Mouse (Mus musculus): ENCODE data around the gene Tbxa2r. TPM values are rescaled to one million over a fixed set of nuclear protein-coding genes. Genes with fewer than 3 reads are reported as not detected.

The Tbxa2r gene
- polyA plus RNA-seq (2015; fragmentation: Nextera tagmentation; extraction: Ambion mirVana) = 13.1 and 18.9 TPM in 2 replicates

DNA sequence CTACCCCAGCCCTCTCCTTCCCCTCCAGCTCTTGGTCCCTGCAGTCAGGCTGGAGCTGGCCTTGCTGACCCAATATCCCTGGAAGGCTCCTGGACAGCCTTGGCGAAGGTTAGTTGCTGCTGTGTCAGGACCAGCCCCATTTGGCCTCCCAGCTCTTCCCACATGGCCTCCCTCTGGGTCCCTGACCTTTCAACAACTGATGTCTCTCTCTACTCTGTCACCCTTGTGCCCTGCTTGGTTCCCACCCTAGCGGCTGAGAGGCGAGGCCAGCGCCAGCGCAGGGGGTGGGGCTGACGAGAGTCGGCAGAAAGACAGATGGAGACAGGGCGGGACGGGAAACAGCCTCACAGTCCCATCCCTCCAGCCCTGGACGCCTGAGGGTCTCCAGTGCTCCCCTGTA, at the start of gene Tbxa2r:
Gene Tbxa2r, plus strand, starts transcription at position 346 of the 400 bp plus-strand sequence.

DNA sequence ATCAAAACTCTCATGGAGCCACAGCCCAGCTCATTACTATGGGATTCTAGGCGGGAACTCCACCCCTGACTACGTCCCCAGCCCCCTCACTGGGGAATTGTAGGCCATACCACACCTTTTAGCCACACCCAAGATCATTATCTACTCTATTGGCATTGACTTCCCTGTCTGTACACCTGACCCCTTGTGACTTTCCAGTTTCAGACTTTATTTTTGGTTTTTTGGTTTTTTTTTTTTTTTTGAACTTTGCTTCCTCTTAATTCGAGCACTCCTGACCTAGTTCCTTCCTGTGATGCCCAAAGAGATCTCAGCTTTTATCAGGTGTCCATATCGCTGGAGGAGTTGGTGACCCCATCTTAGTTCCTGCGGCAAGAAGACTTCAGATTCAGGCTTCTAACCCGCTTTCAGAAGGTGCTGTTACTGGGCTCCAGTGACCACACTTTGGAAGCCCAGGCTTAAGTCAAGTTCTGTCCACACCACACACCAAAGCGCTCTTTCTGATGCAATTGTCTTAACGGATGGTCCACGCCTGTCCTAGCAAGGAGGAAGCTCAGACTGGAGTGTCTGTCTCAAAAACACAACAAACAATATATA, 36.9 kb upstream of the Tbxa2r start, which contains the start of gene Tjp3:
Gene Tjp3, minus strand, starts transcription at position 71 of the 594 bp plus-strand sequence.

DNA sequence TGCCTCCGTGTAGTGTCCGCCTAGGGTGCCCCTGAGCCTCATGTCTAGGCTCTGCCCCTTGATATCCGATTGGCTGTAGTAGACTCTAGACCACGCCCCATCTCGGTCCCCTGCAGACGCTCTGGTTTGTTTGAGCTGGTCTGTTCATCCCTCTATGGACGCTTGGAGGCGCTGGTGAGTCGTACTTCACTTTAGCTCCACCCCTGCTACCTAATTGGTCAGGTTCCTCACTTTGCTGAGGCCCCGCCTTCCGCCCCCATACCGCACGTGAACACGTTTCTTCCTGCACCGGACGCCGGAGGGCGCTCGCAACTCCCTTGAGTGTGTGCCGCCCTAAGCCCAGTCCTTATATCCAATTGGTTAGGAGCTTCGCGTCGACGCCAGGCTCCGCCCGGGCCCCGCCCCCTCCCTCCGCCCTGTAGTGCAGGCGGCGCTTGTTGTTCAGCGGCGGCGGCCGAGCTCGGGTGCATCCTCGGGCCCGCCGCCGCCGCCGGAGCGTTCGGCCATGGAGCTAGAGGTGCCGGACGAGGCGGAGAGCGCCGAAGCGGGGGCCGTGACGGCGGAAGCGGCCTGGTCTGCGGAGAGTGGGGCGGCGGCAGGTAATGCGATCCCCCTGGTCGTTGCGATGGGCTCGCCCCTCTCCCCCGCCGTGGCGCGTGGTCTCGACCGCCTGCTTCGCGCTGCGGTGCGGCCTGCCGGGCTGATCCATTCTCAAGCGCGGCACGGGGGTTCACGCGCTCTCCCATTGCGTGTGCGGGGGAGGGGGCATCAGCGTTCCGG, 35.8 kb upstream of the Tbxa2r start, which contains the start of gene Pip5k1c:
Gene Pip5k1c, plus strand, starts transcription at position 410 of the 780 bp plus-strand sequence.

DNA sequence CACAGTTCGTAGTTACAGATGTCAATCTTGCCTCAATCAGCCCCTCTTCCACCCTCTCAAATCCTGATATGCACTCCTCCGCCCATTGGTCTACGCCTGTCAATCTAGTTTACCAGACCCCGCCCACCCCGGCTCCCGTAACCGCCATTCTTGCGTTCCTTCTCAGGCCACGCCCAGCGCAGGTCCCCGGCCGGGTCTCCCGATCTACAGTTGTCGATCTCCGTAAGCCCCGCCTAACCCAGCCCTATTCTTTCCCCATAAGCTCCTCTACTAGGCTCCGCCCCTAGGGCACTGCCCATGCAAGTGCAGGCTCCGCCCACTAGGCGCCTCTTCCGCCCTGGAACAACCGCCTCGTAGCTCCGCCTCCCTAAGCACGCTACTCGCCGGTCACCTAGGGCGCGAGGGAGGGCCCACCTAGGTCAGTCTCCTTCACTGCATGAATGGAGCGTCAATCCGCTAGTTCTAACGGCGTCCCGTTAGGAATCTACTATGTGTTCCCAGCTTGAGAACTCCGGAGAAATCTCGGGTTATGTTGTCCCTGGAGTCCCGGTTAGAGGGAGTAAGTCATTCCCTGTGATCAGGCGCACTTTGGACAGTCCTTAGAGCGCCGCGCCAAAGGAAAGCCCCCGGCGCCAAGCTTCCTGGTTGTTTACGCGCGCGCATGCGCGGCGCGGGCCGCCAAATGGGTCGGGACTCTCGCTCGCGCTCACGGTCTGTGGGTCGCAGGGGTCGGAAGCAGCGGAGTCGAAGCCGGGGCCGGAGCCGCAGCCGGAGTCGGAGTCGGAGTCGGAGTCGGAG, 7.8 kb upstream of the Tbxa2r start, which contains the start of gene Cactin:
Gene Cactin, plus strand, starts transcription at position 554 of the 798 bp plus-strand sequence.

DNA sequence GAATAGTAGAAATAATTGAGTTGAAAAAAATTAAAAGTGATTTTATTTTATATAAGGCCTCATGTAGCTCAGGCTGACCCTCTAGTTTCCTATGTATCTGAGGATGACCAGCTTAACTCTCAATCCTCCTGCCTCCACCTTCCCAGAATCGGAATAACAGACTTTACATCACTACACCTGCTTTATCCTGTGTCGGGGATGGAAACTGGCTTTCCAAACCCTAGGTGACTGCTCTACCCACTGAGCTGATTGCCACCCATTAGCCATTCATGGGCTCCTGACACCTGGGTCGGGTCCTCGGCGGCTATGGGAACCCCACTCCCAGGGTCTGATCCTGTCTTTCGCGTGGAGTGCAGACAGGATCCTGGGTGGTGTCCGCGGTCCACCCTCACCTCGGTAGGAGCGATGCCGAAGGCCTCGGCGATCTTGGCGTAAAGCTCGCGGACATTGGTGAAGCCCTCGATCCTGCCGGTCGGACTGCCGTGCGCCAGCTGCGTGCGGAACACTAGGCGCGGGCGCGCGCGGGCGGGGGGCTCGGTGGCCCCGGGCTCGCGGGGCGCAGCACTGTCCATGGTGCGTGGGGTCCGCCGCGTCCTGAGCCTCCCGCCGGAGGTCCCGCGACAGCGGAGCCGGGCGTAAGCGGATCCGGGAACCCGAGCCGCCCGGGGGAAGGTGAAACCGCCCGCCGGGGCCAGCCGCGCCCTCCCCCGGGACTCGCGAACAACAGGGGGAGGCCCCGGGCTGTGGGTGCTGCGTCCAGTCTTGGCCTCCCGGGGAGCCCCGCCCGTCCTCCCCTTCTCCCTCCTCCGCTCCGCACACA, 14.4 kb downstream of the Tbxa2r start, which contains the start of gene Gipc3:
Gene Gipc3, minus strand, starts transcription at position 581 of the 820 bp plus-strand sequence.

DNA sequence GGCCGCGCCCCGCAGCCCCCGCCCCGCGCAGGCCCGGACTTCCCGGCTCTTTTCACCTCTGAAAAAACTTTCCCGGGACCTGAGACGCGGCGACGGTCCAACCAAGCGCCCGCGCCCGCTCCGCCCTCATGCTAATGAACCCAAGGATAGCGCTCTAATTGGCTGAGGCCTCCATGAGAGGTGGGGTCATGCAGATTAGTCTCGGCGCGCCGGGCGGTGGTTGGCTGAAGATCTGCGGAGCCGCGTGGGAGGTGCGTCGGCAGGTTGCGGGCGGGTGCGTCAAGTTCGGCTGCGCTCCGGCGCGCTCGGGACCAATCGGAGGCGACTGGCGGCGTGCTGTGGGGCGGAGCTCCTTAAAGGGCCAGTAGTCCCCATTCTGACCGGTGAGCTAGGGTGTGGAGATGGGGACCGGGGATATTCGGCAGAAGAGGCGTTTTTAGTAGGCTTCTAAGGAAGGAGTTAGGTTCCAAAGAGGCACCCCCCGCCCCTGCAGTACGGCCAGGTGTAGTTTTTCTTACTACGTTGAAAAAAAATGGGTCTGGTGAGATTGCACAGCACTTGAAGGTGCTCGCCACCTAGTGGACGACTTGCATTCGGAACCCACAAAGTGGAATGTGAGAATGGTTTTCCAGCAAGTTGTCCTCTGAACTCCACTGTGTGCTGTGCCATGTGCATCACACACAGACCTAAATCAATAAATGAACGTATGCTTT, 22.0 kb downstream of the Tbxa2r start, which contains the start of gene Hmg20b:
Gene Hmg20b, minus strand, starts transcription at position 130 of the 713 bp plus-strand sequence.

DNA sequence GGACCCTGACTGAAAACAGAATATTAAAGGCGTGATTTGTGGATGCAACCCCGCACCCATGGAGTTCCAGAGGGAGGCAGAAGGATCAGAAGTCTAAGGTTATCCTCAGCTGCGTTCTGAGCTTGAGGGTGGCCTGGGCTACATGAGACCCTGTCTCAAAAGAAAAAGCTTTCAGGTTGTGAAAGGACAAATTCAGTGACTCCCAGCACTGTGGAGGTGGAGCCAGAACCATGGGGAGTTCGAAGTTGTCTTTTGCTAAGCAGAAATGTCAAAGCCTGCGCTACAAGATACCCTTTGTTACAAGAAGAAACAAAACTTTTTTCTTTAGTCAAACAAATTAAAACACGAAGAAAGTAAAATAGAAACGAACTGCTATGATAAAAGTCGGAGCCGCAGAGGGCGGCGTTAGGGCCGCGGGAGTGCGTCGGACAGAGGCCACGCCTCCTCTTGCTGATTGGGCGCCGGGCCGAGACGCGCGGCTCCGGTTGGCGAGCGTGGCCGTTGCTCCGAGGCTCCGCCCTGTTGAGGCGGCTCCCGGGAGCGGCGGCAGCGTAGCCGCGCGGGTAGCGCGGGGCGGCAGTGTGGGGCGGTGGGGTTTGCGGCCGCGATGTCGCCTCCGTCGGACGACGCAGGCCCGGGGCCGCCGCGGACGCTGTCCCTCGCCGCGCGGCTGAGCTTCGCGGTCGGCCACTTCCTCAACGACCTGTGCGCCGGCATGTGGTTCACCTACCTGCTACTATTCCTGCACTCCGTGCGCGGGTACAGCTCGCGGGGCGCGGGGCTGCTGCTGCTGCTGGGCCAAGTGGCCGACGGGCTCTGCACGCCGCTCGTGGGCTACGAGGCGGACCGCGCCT, 28.7 kb downstream of the Tbxa2r start, which contains the start of gene Mfsd12:
Gene Mfsd12, plus strand, starts transcription at position 501 of the 854 bp plus-strand sequence.

DNA sequence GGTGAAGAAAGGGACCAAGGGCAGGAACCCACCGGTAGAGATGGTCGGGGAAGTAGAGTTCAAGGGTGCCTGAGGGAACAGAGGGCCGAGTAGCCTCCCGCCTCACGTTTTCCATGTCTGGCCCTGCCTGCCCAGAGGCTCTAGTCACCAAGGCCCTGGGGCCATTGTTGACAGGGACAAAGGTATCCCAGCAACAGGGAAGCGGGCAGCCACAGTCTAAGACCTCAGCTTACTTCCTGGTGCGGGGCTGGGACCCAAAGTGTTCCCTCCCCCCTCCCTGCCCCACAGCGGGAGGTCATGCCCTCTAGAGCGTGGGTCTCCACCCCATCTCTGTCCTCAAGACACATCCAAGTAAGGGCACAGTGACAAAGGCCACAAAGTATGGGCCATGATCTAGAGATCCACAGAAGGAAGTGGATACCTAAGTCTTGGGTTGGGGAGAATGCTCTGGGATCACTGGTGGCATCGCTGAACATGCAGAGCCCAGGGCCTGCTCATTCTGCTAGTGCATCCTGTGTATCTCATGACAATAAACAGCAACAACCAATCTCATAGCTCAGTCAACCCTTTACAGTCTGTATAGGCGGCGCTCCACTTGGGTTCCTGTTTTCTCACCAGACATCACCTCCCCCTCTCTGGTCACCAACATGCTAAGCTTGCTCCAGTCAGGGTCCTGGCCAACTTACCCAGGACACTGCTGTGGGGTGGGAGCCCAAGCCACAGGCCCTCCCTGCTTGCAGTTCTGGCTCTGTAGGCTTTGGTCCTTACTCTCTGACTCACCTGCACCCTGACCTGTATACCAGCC, 37.3 kb downstream of the Tbxa2r start, which contains the start of gene 4930404N11Rik:
Gene 4930404N11Rik, minus strand, starts transcription at position 145 of the 805 bp plus-strand sequence.

DNA sequence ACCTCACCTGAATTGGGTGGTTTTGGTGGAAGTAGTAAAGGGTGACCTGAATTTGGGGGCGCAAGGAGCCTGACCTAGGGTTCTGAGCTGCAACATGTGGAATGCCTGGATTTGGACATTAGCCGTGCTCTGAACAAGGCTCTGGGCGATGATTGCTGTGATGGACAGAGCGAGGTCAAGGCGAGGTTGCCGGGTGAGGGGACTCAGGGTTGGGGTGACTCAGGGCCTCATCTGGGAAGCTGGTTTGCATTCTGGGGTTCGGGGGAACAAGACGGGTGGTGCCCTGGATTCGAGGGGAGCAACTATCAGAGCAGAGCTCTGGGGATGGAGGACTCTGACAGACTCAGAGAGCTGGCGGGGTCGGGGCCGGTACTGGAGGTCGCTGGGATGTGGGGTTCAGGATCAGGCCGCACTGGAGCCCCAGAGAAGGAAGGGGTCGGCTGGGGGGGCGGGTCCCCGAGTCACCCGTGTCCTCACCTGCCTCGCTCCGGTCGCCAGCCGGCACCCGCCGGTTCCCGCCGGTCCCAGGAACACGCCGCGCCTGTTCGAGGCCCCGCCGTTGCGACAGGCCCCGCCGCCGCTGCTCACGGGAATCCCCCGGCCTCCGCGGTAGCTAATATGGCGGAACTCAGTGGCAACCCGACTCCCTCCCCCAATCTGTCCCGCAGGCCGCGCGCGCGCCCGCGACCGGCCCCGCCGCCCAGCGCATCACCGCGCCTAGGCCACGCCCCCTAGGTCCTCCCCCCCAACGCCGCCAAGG, 49.4 kb downstream of the Tbxa2r start, which contains the start of gene Fzr1:
Gene Fzr1, minus strand, starts transcription at position 724 of the 760 bp plus-strand sequence.

DNA sequence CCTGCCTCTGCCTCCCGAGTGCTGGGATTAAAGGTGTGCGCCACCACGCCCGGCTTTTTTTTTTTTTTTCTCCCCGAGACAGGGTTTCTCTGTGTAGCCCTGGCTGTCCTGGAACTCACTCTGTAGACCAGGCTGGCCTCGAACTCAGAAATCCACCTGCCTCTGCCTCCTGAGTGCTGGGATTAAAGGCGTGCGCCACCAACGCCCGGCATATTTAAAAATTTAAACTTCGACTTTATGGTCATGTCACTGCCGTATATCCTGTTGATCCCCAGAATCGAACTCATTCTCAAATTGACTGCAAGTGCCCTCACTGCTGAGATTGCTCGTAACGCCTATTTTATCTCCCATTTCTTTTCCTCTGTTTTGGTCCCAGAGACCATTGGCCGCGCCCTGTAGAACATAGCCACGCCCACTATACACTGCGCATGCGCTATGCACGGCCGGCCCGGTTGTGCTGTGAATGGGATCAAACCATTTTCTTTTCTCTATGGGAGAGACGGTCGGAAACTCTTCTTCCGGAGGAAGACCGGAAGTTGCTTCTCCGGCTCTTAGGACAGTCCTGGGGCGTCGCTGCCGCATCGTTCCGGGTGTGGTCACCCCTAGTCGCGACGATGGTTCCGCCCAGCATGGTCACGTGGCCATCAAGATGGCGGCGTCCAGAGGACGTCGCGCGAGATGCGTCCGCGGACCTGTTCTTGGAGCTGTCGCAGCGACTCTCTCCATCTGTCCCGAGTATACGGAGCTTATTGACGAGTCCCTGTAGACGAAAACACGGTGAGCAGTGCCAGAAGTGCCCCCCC, 55.5 kb downstream of the Tbxa2r start, which contains the start of the genes Dohh and Gm48551:
Gene Dohh, plus strand, starts transcription at position 627 of the 803 bp plus-strand sequence.
Gene Gm48551, plus strand, starts transcription at position 665 of the 803 bp plus-strand sequence.

Other genes starting within 250 kb of the Tbxa2r start
- gene Creb3l3, start 229.9 kb upstream of the Tbxa2r start, polyA plus RNA-seq (2015; fragmentation: Nextera tagmentation; extraction: Ambion mirVana) = 0.30 and 0.38 TPM in 2 replicates
- 93.5 and 93.8 TPM in 2 replicates for gene Map2k2, start 222.8 kb upstream of the Tbxa2r start, polyA plus RNA-seq (2015; fragmentation: Nextera tagmentation; extraction: Ambion mirVana)
- gene Zbtb7a, start 193.5 kb upstream of the Tbxa2r start, polyA plus RNA-seq (2015; fragmentation: Nextera tagmentation; extraction: Ambion mirVana) = 59.5 and 59.9 TPM in 2 replicates
- gene Pias4, start 160.8 kb upstream of the Tbxa2r start, polyA plus RNA-seq (2015; fragmentation: Nextera tagmentation; extraction: Ambion mirVana) = 25.3 and 25.7 TPM in 2 replicates
- 454 and 484 TPM in 2 replicates for gene Eef2, start 152.1 kb upstream of the Tbxa2r start, polyA plus RNA-seq (2015; fragmentation: Nextera tagmentation; extraction: Ambion mirVana)
- 22.4 and 23.8 TPM in 2 replicates for gene Dapk3, start 145.7 kb upstream of the Tbxa2r start, polyA plus RNA-seq (2015; fragmentation: Nextera tagmentation; extraction: Ambion mirVana)
- gene 4930442H23Rik, start 144.9 kb upstream of the Tbxa2r start, polyA plus RNA-seq (2015; fragmentation: Nextera tagmentation; extraction: Ambion mirVana) = not detected in 2 replicates
- gene Nmrk2, start 126.7 kb upstream of the Tbxa2r start, polyA plus RNA-seq (2015; fragmentation: Nextera tagmentation; extraction: Ambion mirVana) = not detected in 2 replicates
- not detected in 2 replicates for gene Atcay, start 97.9 kb upstream of the Tbxa2r start, polyA plus RNA-seq (2015; fragmentation: Nextera tagmentation; extraction: Ambion mirVana)
- gene Zfr2, start 95.6 kb upstream of the Tbxa2r start, polyA plus RNA-seq (2015; fragmentation: Nextera tagmentation; extraction: Ambion mirVana) = 0.65 and 0.82 TPM in 2 replicates
- gene Matk, start 75.8 kb upstream of the Tbxa2r start, polyA plus RNA-seq (2015; fragmentation: Nextera tagmentation; extraction: Ambion mirVana) = 4.1 and 6.0 TPM in 2 replicates
- 126 and 131 TPM in 2 replicates for gene Mrpl54, start 61.8 kb upstream of the Tbxa2r start, polyA plus RNA-seq (2015; fragmentation: Nextera tagmentation; extraction: Ambion mirVana)
- 17.8 and 19.1 TPM in 2 replicates for gene Apba3, start 61.8 kb upstream of the Tbxa2r start, polyA plus RNA-seq (2015; fragmentation: Nextera tagmentation; extraction: Ambion mirVana)
- 0.53 and 1.2 TPM in 2 replicates for gene Tjp3, start 37.1 kb upstream of the Tbxa2r start, polyA plus RNA-seq (2015; fragmentation: Nextera tagmentation; extraction: Ambion mirVana)
- gene Pip5k1c, start 35.8 kb upstream of the Tbxa2r start, polyA plus RNA-seq (2015; fragmentation: Nextera tagmentation; extraction: Ambion mirVana) = 15.4 and 20.0 TPM in 2 replicates
- 27.4 and 29.3 TPM in 2 replicates for gene Cactin, start 7.6 kb upstream of the Tbxa2r start, polyA plus RNA-seq (2015; fragmentation: Nextera tagmentation; extraction: Ambion mirVana)
- gene Gipc3, start 14.5 kb downstream of the Tbxa2r start, polyA plus RNA-seq (2015; fragmentation: Nextera tagmentation; extraction: Ambion mirVana) = 0.05 and 0.08 TPM in 2 replicates
- gene Hmg20b, start 21.7 kb downstream of the Tbxa2r start, polyA plus RNA-seq (2015; fragmentation: Nextera tagmentation; extraction: Ambion mirVana) = 48.0 and 50.8 TPM in 2 replicates
- gene Mfsd12, start 28.8 kb downstream of the Tbxa2r start, polyA plus RNA-seq (2015; fragmentation: Nextera tagmentation; extraction: Ambion mirVana) = 14.5 and 14.7 TPM in 2 replicates
- 2.2 and 2.5 TPM in 2 replicates for gene 4930404N11Rik, start 37.1 kb downstream of the Tbxa2r start, polyA plus RNA-seq (2015; fragmentation: Nextera tagmentation; extraction: Ambion mirVana)
- 142 and 145 TPM in 2 replicates for gene Fzr1, start 49.8 kb downstream of the Tbxa2r start, polyA plus RNA-seq (2015; fragmentation: Nextera tagmentation; extraction: Ambion mirVana)
- gene Dohh, start 55.7 kb downstream of the Tbxa2r start, polyA plus RNA-seq (2015; fragmentation: Nextera tagmentation; extraction: Ambion mirVana) = 71.6 and 73.6 TPM in 2 replicates
- 1.6 and 1.8 TPM in 2 replicates for gene Gm48551, start 55.7 kb downstream of the Tbxa2r start, polyA plus RNA-seq (2015; fragmentation: Nextera tagmentation; extraction: Ambion mirVana)
- 0.59 TPM in 1 of 2 replicates, not detected in the other for gene Gm48552, start 60.3 kb downstream of the Tbxa2r start, polyA plus RNA-seq (2015; fragmentation: Nextera tagmentation; extraction: Ambion mirVana)
- 2.9 and 3.5 TPM in 2 replicates for gene Smim24, start 64.3 kb downstream of the Tbxa2r start, polyA plus RNA-seq (2015; fragmentation: Nextera tagmentation; extraction: Ambion mirVana)
- gene Nfic, start 126.9 kb downstream of the Tbxa2r start, polyA plus RNA-seq (2015; fragmentation: Nextera tagmentation; extraction: Ambion mirVana) = 23.4 and 30.6 TPM in 2 replicates
- 0.07 and 0.20 TPM in 2 replicates for gene Celf5, start 154.0 kb downstream of the Tbxa2r start, polyA plus RNA-seq (2015; fragmentation: Nextera tagmentation; extraction: Ambion mirVana)
- 34.4 and 39.8 TPM in 2 replicates for gene Ncln, start 167.7 kb downstream of the Tbxa2r start, polyA plus RNA-seq (2015; fragmentation: Nextera tagmentation; extraction: Ambion mirVana)
- gene S1pr4, start 171.4 kb downstream of the Tbxa2r start, polyA plus RNA-seq (2015; fragmentation: Nextera tagmentation; extraction: Ambion mirVana) = 16.0 and 23.3 TPM in 2 replicates
- gene Gna15, start 195.5 kb downstream of the Tbxa2r start, polyA plus RNA-seq (2015; fragmentation: Nextera tagmentation; extraction: Ambion mirVana) = 13.1 and 15.7 TPM in 2 replicates
- gene Gna11, start 216.5 kb downstream of the Tbxa2r start, polyA plus RNA-seq (2015; fragmentation: Nextera tagmentation; extraction: Ambion mirVana) = 14.8 and 19.3 TPM in 2 replicates
- gene Aes, start 230.8 kb downstream of the Tbxa2r start, polyA plus RNA-seq (2015; fragmentation: Nextera tagmentation; extraction: Ambion mirVana) = 209 and 247 TPM in 2 replicates
- 20.3 and 29.4 TPM in 2 replicates for gene Tle2, start 245.8 kb downstream of the Tbxa2r start, polyA plus RNA-seq (2015; fragmentation: Nextera tagmentation; extraction: Ambion mirVana)